ENCODE assay signal across 8 mouse cellular contexts in the genomic region with DNA sequence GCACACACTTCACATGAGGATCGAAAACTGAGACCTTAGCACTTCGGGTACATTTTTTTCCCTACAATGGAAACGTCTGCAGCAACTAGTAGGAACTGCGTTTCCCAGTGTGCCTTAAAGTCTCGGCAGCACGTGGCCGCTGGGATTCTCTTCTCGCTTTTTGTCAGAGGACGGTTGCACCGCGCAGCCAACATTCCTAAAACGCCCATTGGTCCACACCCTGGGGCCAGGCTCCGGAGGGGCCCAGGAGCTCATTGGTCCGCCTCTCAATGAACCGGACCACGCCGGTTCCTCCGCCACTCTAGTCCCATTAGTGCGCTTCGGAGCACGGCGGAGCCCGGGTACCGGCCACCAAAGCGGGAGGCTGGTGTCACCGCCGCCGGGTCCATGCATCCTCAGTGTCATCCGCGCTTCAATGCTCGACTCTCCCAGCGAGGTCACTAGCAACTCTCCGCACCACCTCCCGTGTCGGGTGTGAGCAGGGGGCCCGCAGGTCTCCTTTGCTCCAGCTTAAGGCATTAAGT. TPM values are rescaled to one million over a fixed set of nuclear protein-coding genes. Genes with fewer than 3 reads are reported as not detected.
DNase-seq lines count a peak whose midpoint lies in the region; ATAC-seq lines count a peak whose summit lies in the region.

No protein-coding gene starts in this region.

- peak overlapping the region; percentile 90 for H3K9ac ChIP-seq in hindbrain, embryonic 14.5 days

- WGBS in hindbrain, embryonic 14.5 days: under 1% methylated on average over 36 of the region's 36 CpGs

- ATAC-seq in hindbrain, embryonic 14.5 days (ENCODE audit: low FRiP score): peak; percentile 67

- peak overlapping the region; percentile 86 for H3K27ac ChIP-seq in hindbrain, embryonic 14.5 days

- no peaks in the 10 kb centered on the region for H3K27me3 ChIP-seq in hindbrain, embryonic 14.5 days (ENCODE audit: control insufficient read depth, insufficient read depth, low read length)

- H3K4me1 ChIP-seq in hindbrain, embryonic 14.5 days (replicated peaks; ENCODE audit: control insufficient read depth, insufficient read depth, low read length): peaks cover 20% of the 10 kb centered on the region

- peak; percentile 76 for DNase-seq in WW6 (ENCODE audit: low read depth, low spot score)
- peak; percentile 82 to 86 for DNase-seq in cerebellum, postnatal 25 days
- peak; percentile 74 to 90 for DNase-seq in frontal cortex, postnatal 36 days (ENCODE audit: low spot score in 2 of 2)
- peak; percentile 79 for DNase-seq in hindbrain, embryonic 14.5 days (ENCODE audit: low spot score)
- peak; percentile 76 to 77 for DNase-seq in layer of hippocampus, postnatal 36 days
- peak; percentile 86 for DNase-seq in lung, postnatal 25 days (ENCODE audit: low spot score)
- DNase-seq in retina, embryonic 14.5 days (ENCODE audit: low spot score): peak; percentile 91
- DNase-seq in thymus, postnatal 4 days: peak; percentile 68

- H3K4me3 ChIP-seq in hindbrain, embryonic 14.5 days (replicated peaks; ENCODE audit: low read length): peak overlapping the region; percentile 98

- peak overlapping the region; percentile 70 for H3K4me2 ChIP-seq in hindbrain, embryonic 14.5 days (replicated peaks)

- H3K36me3 ChIP-seq in hindbrain, embryonic 14.5 days (replicated peaks; ENCODE audit: control insufficient read depth, insufficient read depth): no peaks in the 10 kb centered on the region

- H3K9me3 ChIP-seq in hindbrain, embryonic 14.5 days (ENCODE audit: control insufficient read depth, low read length): no peaks in the 10 kb centered on the region

RNA-seq across cellular contexts. Expression of a gene that starts 1.3 kb away (rescaled TPM):
- polyA plus RNA-seq in hindbrain, embryonic 14.5 days (2014; fragmentation: Nextera tagmentation; extraction: Ambion mirVana): 47.5 and 57.4 TPM in 2 replicates
- 10 to 100 TPM; 90.1 to 92.0 TPM for total RNA-seq in layer of hippocampus, postnatal 36 days (2021)

RNA-seq across cellular contexts. Expression of a gene that starts 38.7 kb away (rescaled TPM):
- 14.4 and 15.2 TPM in 2 replicates for polyA plus RNA-seq in hindbrain, embryonic 14.5 days (2014; fragmentation: Nextera tagmentation; extraction: Ambion mirVana)
- 10 to 100 TPM; 30.5 to 31.7 TPM for total RNA-seq in layer of hippocampus, postnatal 36 days (2021)

RNA-seq across cellular contexts. Expression of a gene that starts 42.8 kb away (rescaled TPM):
- polyA plus RNA-seq in hindbrain, embryonic 14.5 days (2014; fragmentation: Nextera tagmentation; extraction: Ambion mirVana): 71.7 and 73.7 TPM in 2 replicates
- 10 to 100 TPM; 23.7 to 29.4 TPM for total RNA-seq in layer of hippocampus, postnatal 36 days (2021)

RNA-seq across cellular contexts. Expression of a gene that starts 53.9 kb away (rescaled TPM):
- polyA plus RNA-seq in hindbrain, embryonic 14.5 days (2014; fragmentation: Nextera tagmentation; extraction: Ambion mirVana): 70.8 and 74.7 TPM in 2 replicates
- 10 to 100 TPM; 19.4 to 22.4 TPM for total RNA-seq in layer of hippocampus, postnatal 36 days (2021)

Comparison
In these comparisons a context has a peak if more than half of its experiments do, and no peak if none do; other contexts are left out.
1. Peak in every context shown above with its lines: DNase-seq, ATAC-seq, H3K4me3 ChIP-seq and H3K27ac ChIP-seq.